Mouse (Mus musculus): Measurements from ENCODE around the gene Olfr777. TPM values are rescaled to one million over a fixed set of nuclear protein-coding genes. Genes with fewer than 3 reads are reported as not detected.

Gene Olfr777
- not detected for polyA plus RNA-seq (2014; fragmentation: Illumina TruSeq; extraction: RNeasy Lipid Tissue Mini Kit (QIAGEN cat#74804); ENCODE audit: low read depth, low replicate concordance)

DNA sequence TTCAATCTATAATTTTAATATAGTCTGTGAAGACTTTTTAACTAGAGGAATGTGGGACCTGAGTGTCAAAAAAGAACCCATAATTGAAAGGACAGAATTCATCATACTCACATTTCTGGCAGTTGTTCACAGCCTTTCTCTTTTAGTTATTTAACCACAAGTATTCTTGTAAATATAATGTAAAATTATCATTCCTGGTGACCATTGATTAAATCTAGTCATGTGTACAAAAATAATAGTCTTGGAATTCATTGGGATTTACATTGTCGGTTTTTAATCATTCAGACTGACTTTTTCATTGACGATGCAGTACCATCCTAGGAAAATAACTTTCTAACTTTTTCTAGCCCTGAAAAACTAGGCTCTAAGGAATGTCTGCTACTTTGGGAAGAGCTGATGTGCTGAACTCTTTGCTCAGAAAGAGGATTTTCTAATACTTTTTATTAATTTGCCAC is at the start of gene Olfr777:
Gene Olfr777, minus strand, starts transcription at position 405 of the 455 bp plus-strand sequence.

DNA sequence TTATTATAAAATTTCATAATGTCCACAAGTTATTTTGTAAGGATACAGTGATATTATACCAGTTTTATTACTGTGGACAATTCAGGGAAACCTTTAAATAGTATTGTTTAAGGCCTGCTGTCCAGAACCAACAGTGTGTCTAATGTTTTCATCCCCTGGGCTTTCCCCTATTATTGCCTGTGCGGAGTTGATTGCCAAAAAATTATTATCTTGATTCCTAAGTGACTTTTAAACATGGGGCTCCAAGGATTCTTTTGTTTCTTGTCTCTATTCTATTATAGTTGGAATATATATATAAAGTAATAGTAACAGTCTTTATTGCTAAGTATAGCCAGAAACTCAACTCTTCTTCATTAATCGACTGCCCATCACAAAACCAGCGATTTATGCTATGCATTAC is 46.5 kb upstream of the Olfr777 start, which contains the start of gene Olfr780:
Gene Olfr780, plus strand, starts transcription at position 301 of the 400 bp plus-strand sequence.

DNA sequence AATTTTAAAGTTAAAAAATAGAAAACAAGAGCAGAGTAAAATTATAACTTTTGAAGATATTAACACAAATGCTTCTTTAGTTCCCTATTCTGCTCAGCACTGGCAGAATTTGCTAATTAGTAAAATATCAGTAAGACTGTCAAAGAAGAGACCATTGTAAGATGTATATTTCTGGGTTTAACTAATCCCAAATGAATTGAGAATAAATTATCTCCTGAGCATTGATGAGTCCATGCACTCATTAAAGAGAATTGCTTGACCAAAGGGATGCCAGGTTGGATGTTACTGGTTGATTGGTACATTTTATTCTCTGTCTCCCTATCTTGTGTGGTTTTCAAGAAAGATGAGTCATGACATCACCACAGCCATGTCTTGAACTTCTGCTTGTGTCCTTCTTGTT is 12.5 kb downstream of the Olfr777 start, which contains the start of gene Olfr776:
Gene Olfr776, plus strand, starts transcription at position 301 of the 400 bp plus-strand sequence.

DNA sequence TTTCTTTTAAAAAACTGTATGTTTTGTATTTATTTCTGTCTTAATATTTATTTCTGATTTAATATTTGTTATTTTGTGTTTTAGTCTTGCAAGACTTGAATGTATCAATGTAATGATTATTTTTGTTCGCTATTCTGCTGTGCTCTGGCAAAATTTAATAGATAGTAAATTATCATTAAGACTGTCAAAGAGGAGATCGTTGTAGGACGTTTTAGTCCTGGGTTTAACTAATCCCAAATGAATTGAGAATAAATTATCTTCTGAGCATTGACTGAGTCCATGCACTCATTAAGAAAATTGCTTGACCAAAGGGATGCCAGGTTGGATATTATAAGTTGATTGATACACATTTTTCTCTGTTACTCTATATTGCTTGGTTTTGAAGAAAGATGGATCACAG is 23.2 kb downstream of the Olfr777 start, which contains the start of gene Olfr775:
Gene Olfr775, plus strand, starts transcription at position 301 of the 400 bp plus-strand sequence.

DNA sequence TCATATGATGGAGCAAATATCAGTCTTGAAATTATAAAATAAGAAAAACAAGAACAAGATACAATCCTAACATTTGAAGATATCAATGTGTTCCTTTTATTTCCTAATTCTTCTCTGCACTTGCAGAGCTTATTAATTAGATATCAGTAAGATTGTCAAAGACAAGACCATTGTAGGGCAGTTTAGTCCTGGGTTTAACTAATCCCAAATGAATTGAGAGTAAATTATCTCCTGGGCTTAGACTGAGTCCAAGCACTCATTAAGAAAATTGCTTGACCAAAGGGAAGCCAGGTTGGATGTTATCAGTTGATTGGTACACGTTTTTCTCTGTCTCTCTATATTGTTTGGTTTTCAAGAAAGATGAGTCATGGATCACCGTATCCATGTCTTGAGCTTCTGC is 35.4 kb downstream of the Olfr777 start, which contains the start of gene Olfr774:
Gene Olfr774, plus strand, starts transcription at position 301 of the 400 bp plus-strand sequence.

Other genes with a start within 250 kb of the Olfr777 start
- not detected for gene Olfr764-ps1, start 231.6 kb downstream of the Olfr777 start, polyA plus RNA-seq (2014; fragmentation: Illumina TruSeq; extraction: RNeasy Lipid Tissue Mini Kit (QIAGEN cat#74804); ENCODE audit: low read depth, low replicate concordance)
- gene Olfr765, start 221.5 kb downstream of the Olfr777 start, polyA plus RNA-seq (2014; fragmentation: Illumina TruSeq; extraction: RNeasy Lipid Tissue Mini Kit (QIAGEN cat#74804); ENCODE audit: low read depth, low replicate concordance) = not detected
- gene Olfr766-ps1, start 202.5 kb downstream of the Olfr777 start, polyA plus RNA-seq (2014; fragmentation: Illumina TruSeq; extraction: RNeasy Lipid Tissue Mini Kit (QIAGEN cat#74804); ENCODE audit: low read depth, low replicate concordance) = not detected
- gene Olfr767, start 188.6 kb downstream of the Olfr777 start, polyA plus RNA-seq (2014; fragmentation: Illumina TruSeq; extraction: RNeasy Lipid Tissue Mini Kit (QIAGEN cat#74804); ENCODE audit: low read depth, low replicate concordance) = not detected
- gene Olfr768, start 172.1 kb downstream of the Olfr777 start, polyA plus RNA-seq (2014; fragmentation: Illumina TruSeq; extraction: RNeasy Lipid Tissue Mini Kit (QIAGEN cat#74804); ENCODE audit: low read depth, low replicate concordance) = not detected
- gene Olfr769, start 153.6 kb downstream of the Olfr777 start, polyA plus RNA-seq (2014; fragmentation: Illumina TruSeq; extraction: RNeasy Lipid Tissue Mini Kit (QIAGEN cat#74804); ENCODE audit: low read depth, low replicate concordance) = not detected
- gene Olfr770, start 132.5 kb downstream of the Olfr777 start, polyA plus RNA-seq (2014; fragmentation: Illumina TruSeq; extraction: RNeasy Lipid Tissue Mini Kit (QIAGEN cat#74804); ENCODE audit: low read depth, low replicate concordance) = not detected
- gene Olfr771, start 106.7 kb downstream of the Olfr777 start, polyA plus RNA-seq (2014; fragmentation: Illumina TruSeq; extraction: RNeasy Lipid Tissue Mini Kit (QIAGEN cat#74804); ENCODE audit: low read depth, low replicate concordance) = not detected
- not detected for gene Olfr772, start 93.6 kb downstream of the Olfr777 start, polyA plus RNA-seq (2014; fragmentation: Illumina TruSeq; extraction: RNeasy Lipid Tissue Mini Kit (QIAGEN cat#74804); ENCODE audit: low read depth, low replicate concordance)
- gene Olfr773, start 84.1 kb downstream of the Olfr777 start, polyA plus RNA-seq (2014; fragmentation: Illumina TruSeq; extraction: RNeasy Lipid Tissue Mini Kit (QIAGEN cat#74804); ENCODE audit: low read depth, low replicate concordance) = not detected
- gene Olfr774, start 35.3 kb downstream of the Olfr777 start, polyA plus RNA-seq (2014; fragmentation: Illumina TruSeq; extraction: RNeasy Lipid Tissue Mini Kit (QIAGEN cat#74804); ENCODE audit: low read depth, low replicate concordance) = not detected
- gene Olfr775, start 23.1 kb downstream of the Olfr777 start, polyA plus RNA-seq (2014; fragmentation: Illumina TruSeq; extraction: RNeasy Lipid Tissue Mini Kit (QIAGEN cat#74804); ENCODE audit: low read depth, low replicate concordance) = not detected
- gene Olfr776, start 12.4 kb downstream of the Olfr777 start, polyA plus RNA-seq (2014; fragmentation: Illumina TruSeq; extraction: RNeasy Lipid Tissue Mini Kit (QIAGEN cat#74804); ENCODE audit: low read depth, low replicate concordance) = not detected
- gene Olfr780, start 46.6 kb upstream of the Olfr777 start, polyA plus RNA-seq (2014; fragmentation: Illumina TruSeq; extraction: RNeasy Lipid Tissue Mini Kit (QIAGEN cat#74804); ENCODE audit: low read depth, low replicate concordance) = not detected
- not detected for gene Olfr781, start 57.4 kb upstream of the Olfr777 start, polyA plus RNA-seq (2014; fragmentation: Illumina TruSeq; extraction: RNeasy Lipid Tissue Mini Kit (QIAGEN cat#74804); ENCODE audit: low read depth, low replicate concordance)
- not detected for gene Olfr782, start 77.4 kb upstream of the Olfr777 start, polyA plus RNA-seq (2014; fragmentation: Illumina TruSeq; extraction: RNeasy Lipid Tissue Mini Kit (QIAGEN cat#74804); ENCODE audit: low read depth, low replicate concordance)
- not detected for gene Olfr784, start 112.6 kb upstream of the Olfr777 start, polyA plus RNA-seq (2014; fragmentation: Illumina TruSeq; extraction: RNeasy Lipid Tissue Mini Kit (QIAGEN cat#74804); ENCODE audit: low read depth, low replicate concordance)
- not detected for gene Olfr785, start 133.9 kb upstream of the Olfr777 start, polyA plus RNA-seq (2014; fragmentation: Illumina TruSeq; extraction: RNeasy Lipid Tissue Mini Kit (QIAGEN cat#74804); ENCODE audit: low read depth, low replicate concordance)
- gene Olfr786, start 155.8 kb upstream of the Olfr777 start, polyA plus RNA-seq (2014; fragmentation: Illumina TruSeq; extraction: RNeasy Lipid Tissue Mini Kit (QIAGEN cat#74804); ENCODE audit: low read depth, low replicate concordance) = not detected
- not detected for gene Olfr787, start 190.4 kb upstream of the Olfr777 start, polyA plus RNA-seq (2014; fragmentation: Illumina TruSeq; extraction: RNeasy Lipid Tissue Mini Kit (QIAGEN cat#74804); ENCODE audit: low read depth, low replicate concordance)
- gene Olfr788, start 199.5 kb upstream of the Olfr777 start, polyA plus RNA-seq (2014; fragmentation: Illumina TruSeq; extraction: RNeasy Lipid Tissue Mini Kit (QIAGEN cat#74804); ENCODE audit: low read depth, low replicate concordance) = not detected
- gene Olfr789, start 213.3 kb upstream of the Olfr777 start, polyA plus RNA-seq (2014; fragmentation: Illumina TruSeq; extraction: RNeasy Lipid Tissue Mini Kit (QIAGEN cat#74804); ENCODE audit: low read depth, low replicate concordance) = not detected
- gene Olfr790, start 227.0 kb upstream of the Olfr777 start, polyA plus RNA-seq (2014; fragmentation: Illumina TruSeq; extraction: RNeasy Lipid Tissue Mini Kit (QIAGEN cat#74804); ENCODE audit: low read depth, low replicate concordance) = not detected